Mouse (Mus musculus) heart, postnatal 0 days (tissue): Measurements from ENCODE around the gene Cnnm3.

ENCODE experiments used
- CTCF ChIP-seq: IDR thresholded peaks from 2 replicates; pipeline ENCODE4 v1.5.1; 2016; ENCODE audit warnings: antibody characterized with exemption, control low read depth, low read depth
- EP300 ChIP-seq: IDR thresholded peaks from 2 replicates; pipeline ENCODE4 v1.6.1; 2016; ENCODE audit warnings: antibody characterized with exemption, low read depth

GRCm38 (mm10) chr1:36476426-36476825 lies 35.2 kb upstream of the Cnnm3 start:
- TF ChIP-seq CTCF (no peak), EP300 (no peak)
